Mouse (Mus musculus): ENCODE measurements around the gene Higd1b. TPM values are rescaled to one million over a fixed set of nuclear protein-coding genes. Genes with fewer than 3 reads are reported as not detected.

Gene Higd1b
- total and polyA plus RNA-seq, 3 experiments, result not detected

GRCm38 (mm10) chr11:102830276-102830675 lies 5.4 kb upstream of the Higd1b start:
- Histone ChIP-seq H3K9ac (ENCODE audit: insufficient read depth, low read depth) (no peak overlapping the region), H3K36me3 (replicated peaks in 1 of 2; ENCODE audit: control insufficient read depth in 1 of 2, insufficient read depth in 1 of 2, low read length in 1 of 2) (peaks cover 0 to 6% of the 10 kb centered on the region in 2 experiments), H3K4me3 (replicated peaks in 1 of 3; ENCODE audit: low read depth in 2 of 3, low read length in 2 of 3, poor library complexity in 1 of 3) (no peak overlapping the region), H3K9me3 (replicated peaks; ENCODE audit: low read length) (peaks cover 7% of the 10 kb centered on the region), H3K27ac (ENCODE audit: insufficient read depth, low read depth) (no peak overlapping the region), H3K4me2 (ENCODE audit: insufficient read depth, low read depth, poor library complexity, severe bottlenecking) (no peak overlapping the region), H3K27me3 (replicated peaks) (peaks cover 18% of the 10 kb centered on the region), H3K4me1 (ENCODE audit: control insufficient read depth in 1 of 2, insufficient read depth in 2 of 2) (peaks cover 3 to 5% of the 10 kb centered on the region in 2 experiments; a peak in 3 of 4 replicates), H3K79me2 (replicated peaks; ENCODE audit: control insufficient read depth, extremely low read depth, insufficient read depth, poor library complexity, severe bottlenecking) (no peaks in the 10 kb centered on the region)
- dilution Hi-C loops (cut with MboI; ENCODE audit: extremely low pct_ligation_motif_present, extremely low pct_unique_long_range_greater_than_20kb, low sequenced_read_pairs) (no loop called here), in situ Hi-C loops (cut with MboI; ENCODE audit: low pct_ligation_motif_present, low pct_unique_long_range_greater_than_20kb, low sequenced_read_pairs) (no loop called here)
- DNase-seq (ENCODE audit: extremely low read depth), result no peak
- TF ChIP-seq E2F4 (IDR thresholded peaks at IDR 0.05; ENCODE audit: insufficient replicate concordance, low read depth, low read length) (no peak), RAD21 (IDR thresholded peaks at IDR 0.05; ENCODE audit: low read depth, low read length) (no peak), SIN3A (IDR thresholded peaks at IDR 0.05; ENCODE audit: low read length) (no peak), SMC3 (IDR thresholded peaks at IDR 0.05; ENCODE audit: low read depth, low read length) (no peak), EP300 (IDR thresholded peaks at IDR 0.05; ENCODE audit: low read length) (no peak), MAX (IDR thresholded peaks at IDR 0.05; ENCODE audit: low read length) (no peak), POLR2A (IDR thresholded peaks at IDR 0.05; ENCODE audit: low read depth, low read length) (no peak), GABPA (IDR thresholded peaks at IDR 0.05; ENCODE audit: insufficient replicate concordance, low read depth, low read length) (no peak), MEF2A (IDR thresholded peaks at IDR 0.05; ENCODE audit: borderline replicate concordance, low read depth, low read length) (no peak), TCF12 (IDR thresholded peaks at IDR 0.05; ENCODE audit: low read depth, low read length) (no peak), JUND (conservative IDR thresholded peaks at IDR 0.05; ENCODE audit: low read depth, low read length) (no peak), ELF1 (IDR thresholded peaks at IDR 0.05; ENCODE audit: low read depth, low read length) (no peak)

GRCm38 (mm10) chr11:102832700-102833297 lies 2.9 kb upstream of the Higd1b start:
- H3K4me2 ChIP-seq (ENCODE audit: insufficient read depth, low read depth, poor library complexity, severe bottlenecking), result no peak overlapping the region
- dilution Hi-C loops (cut with MboI; ENCODE audit: extremely low pct_ligation_motif_present, extremely low pct_unique_long_range_greater_than_20kb, low sequenced_read_pairs), result no loop called here
- no peak for DNase-seq (ENCODE audit: extremely low read depth)

More at GRCm38 (mm10) chr11:102832700-102833297, 2.9 kb upstream of the Higd1b start:
- Histone ChIP-seq H3K36me3 (replicated peaks in 1 of 2; ENCODE audit: control insufficient read depth in 1 of 2, insufficient read depth in 1 of 2, low read length in 1 of 2) (peaks cover 12 to 30% of the 10 kb centered on the region in 2 experiments), H3K9ac (ENCODE audit: insufficient read depth, low read depth) (no peak overlapping the region), H3K9me3 (replicated peaks; ENCODE audit: low read length) (peaks cover 7% of the 10 kb centered on the region), H3K79me2 (replicated peaks; ENCODE audit: control insufficient read depth, extremely low read depth, insufficient read depth, poor library complexity, severe bottlenecking) (no peaks in the 10 kb centered on the region), H3K27me3 (replicated peaks) (peaks cover 12% of the 10 kb centered on the region), H3K4me1 (ENCODE audit: control insufficient read depth in 1 of 2, insufficient read depth in 2 of 2) (peaks cover 0 to 9% of the 10 kb centered on the region in 2 experiments; a peak in 2 of 4 replicates), H3K4me3 (replicated peaks in 1 of 3; ENCODE audit: low read depth in 2 of 3, low read length in 2 of 3, poor library complexity in 1 of 3) (no peak overlapping the region), H3K27ac (ENCODE audit: insufficient read depth, low read depth) (no peak overlapping the region)
- TF ChIP-seq IRF4 (IDR thresholded peaks at IDR 0.05; ENCODE audit: low read depth, low read length) (no peak), BHLHE40 (IDR thresholded peaks at IDR 0.05; ENCODE audit: low read depth, low read length) (peak; percentile 50), ZNF384 (IDR thresholded peaks at IDR 0.05; ENCODE audit: low read depth, low read length) (no peak), POLR2A (IDR thresholded peaks at IDR 0.05; ENCODE audit: low read depth, low read length) (no peak), ELF1 (IDR thresholded peaks at IDR 0.05; ENCODE audit: low read depth, low read length) (no peak), MAX (IDR thresholded peaks at IDR 0.05; ENCODE audit: low read length) (no peak), E2F4 (IDR thresholded peaks at IDR 0.05; ENCODE audit: insufficient replicate concordance, low read depth, low read length) (no peak)
- in situ Hi-C loops (cut with MboI; ENCODE audit: low pct_ligation_motif_present, low pct_unique_long_range_greater_than_20kb, low sequenced_read_pairs), result no loop called here
